In genomic region chr11:89982918-89983317, GRCm38 (mm10) we compare ENCODE assay signal across 20 mouse cellular contexts. TPM values are rescaled to one million over a fixed set of nuclear protein-coding genes. Genes with fewer than 3 reads are reported as not detected.
DNase-seq lines count a peak whose midpoint lies in the region; ATAC-seq and TF ChIP-seq lines count a peak whose summit lies in the region.
"Had no signal": no experiment of that assay in that cellular context is flagged by ENCODE, and none has a peak within 500 bp of the region (broad histone marks: within the 10 kb centered on the region; RNA-seq: fewer than 3 reads in every experiment).

No protein-coding gene starts in this region.

- H3K4me3 ChIP-seq in hindbrain, postnatal 0 days (ENCODE audit: low read length) = no peak overlapping the region
- H3K4me3 ChIP-seq in hindbrain, embryonic 11.5 days (ENCODE audit: low read depth, low read length) = no peak overlapping the region
- H3K4me3 ChIP-seq in liver, postnatal 0 days (ENCODE audit: low read depth, low read length) = no peak overlapping the region
- H3K4me3 ChIP-seq in midbrain, postnatal 0 days (ENCODE audit: low read depth, low read length) = no peak overlapping the region
- H3K4me3 ChIP-seq in midbrain, embryonic 16.5 days (ENCODE audit: low read depth, low read length) = no peak overlapping the region
- no peak overlapping the region for H3K4me3 ChIP-seq in stomach, postnatal 0 days (ENCODE audit: low read depth, low read length)
- H3K4me3 ChIP-seq: embryonic facial prominence, embryonic 13.5 days; forebrain, embryonic 12.5 days; gastrocnemius, adult 2 months; heart, embryonic 13.5 days; hindbrain, embryonic 13.5 days had no signal

- 0 out of 2 replicates have a peak, but pooled peaks cover under 1% of the 10 kb centered on the region for H3K4me1 ChIP-seq in hindbrain, postnatal 0 days (ENCODE audit: insufficient read depth, low read length)
- no peaks in the 10 kb centered on the region; the same call in 1 of the 2 replicates for H3K4me1 ChIP-seq in hindbrain, embryonic 11.5 days (replicated peaks; ENCODE audit: control insufficient read depth, insufficient read depth, low read length)
- peaks cover 3% of the 10 kb centered on the region; the same call in 1 of the 2 replicates for H3K4me1 ChIP-seq in liver, postnatal 0 days (ENCODE audit: insufficient read depth)
- H3K4me1 ChIP-seq in midbrain, postnatal 0 days (ENCODE audit: insufficient read depth, low read length) = peaks cover 8% of the 10 kb centered on the region; the same call in 1 of the 2 replicates
- H3K4me1 ChIP-seq in midbrain, embryonic 16.5 days (ENCODE audit: control insufficient read depth, insufficient read depth, low read length) = peaks cover 10% of the 10 kb centered on the region
- no peaks in the 10 kb centered on the region for H3K4me1 ChIP-seq in stomach, postnatal 0 days (replicated peaks; ENCODE audit: control insufficient read depth, insufficient read depth)

- TF ChIP-seq EP300 in liver, postnatal 0 days (IDR thresholded peaks at IDR 0.05; ENCODE audit: low read depth) = no peak
- no peak for TF ChIP-seq EP300 in stomach, postnatal 0 days (optimal IDR thresholded peaks at IDR 0.05)

- ATAC-seq in hindbrain, postnatal 0 days = no peak
- ATAC-seq in hindbrain, embryonic 11.5 days (ENCODE audit: low FRiP score) = no peak
- ATAC-seq in liver, postnatal 0 days = no peak
- no peak for ATAC-seq in midbrain, postnatal 0 days (ENCODE audit: low FRiP score)
- ATAC-seq in midbrain, embryonic 16.5 days = no peak
- no peak for ATAC-seq in stomach, postnatal 0 days (ENCODE audit: low FRiP score, low TSS enrichment)
- ATAC-seq: activated CD4-positive, CD25-positive, alpha-beta regulatory T cell, adult 4 months had no signal

- no peak overlapping the region for H3K4me2 ChIP-seq in hindbrain, postnatal 0 days (ENCODE audit: low read depth, low read length)
- no peak overlapping the region for H3K4me2 ChIP-seq in hindbrain, embryonic 11.5 days (replicated peaks; ENCODE audit: low read depth, low read length)
- no peak overlapping the region for H3K4me2 ChIP-seq in liver, postnatal 0 days (ENCODE audit: low read depth, low read length)
- no peak overlapping the region for H3K4me2 ChIP-seq in midbrain, postnatal 0 days (ENCODE audit: low read depth, low read length, poor library complexity, severe bottlenecking)
- no peak overlapping the region for H3K4me2 ChIP-seq in midbrain, embryonic 16.5 days (ENCODE audit: low read length)
- no peak overlapping the region for H3K4me2 ChIP-seq in stomach, postnatal 0 days (replicated peaks; ENCODE audit: low read depth)
- H3K4me2 ChIP-seq: embryonic facial prominence, embryonic 13.5 days; forebrain, embryonic 12.5 days; heart, embryonic 13.5 days; hindbrain, embryonic 13.5 days had no signal

- H3K36me3 ChIP-seq in hindbrain, postnatal 0 days (ENCODE audit: insufficient read depth, low read length) = no peaks in the 10 kb centered on the region
- H3K36me3 ChIP-seq in hindbrain, embryonic 11.5 days (ENCODE audit: control insufficient read depth, insufficient read depth, low read length) = no peaks in the 10 kb centered on the region
- H3K36me3 ChIP-seq in liver, postnatal 0 days (replicated peaks; ENCODE audit: insufficient read depth, low read length) = peaks cover 5% of the 10 kb centered on the region; the same call in 1 of the 2 replicates
- no peaks in the 10 kb centered on the region for H3K36me3 ChIP-seq in midbrain, postnatal 0 days (ENCODE audit: insufficient read depth, low read length)
- H3K36me3 ChIP-seq in midbrain, embryonic 16.5 days (ENCODE audit: control insufficient read depth, insufficient read depth, low read length) = no peaks in the 10 kb centered on the region
- H3K36me3 ChIP-seq in stomach, postnatal 0 days (ENCODE audit: control insufficient read depth, insufficient read depth, low read length) = no peaks in the 10 kb centered on the region
- H3K36me3 ChIP-seq: embryonic facial prominence, embryonic 13.5 days; forebrain, embryonic 12.5 days; hindbrain, embryonic 13.5 days had no signal

- H3K9ac ChIP-seq in hindbrain, postnatal 0 days (replicated peaks; ENCODE audit: low read length) = no peak overlapping the region
- no peak overlapping the region for H3K9ac ChIP-seq in hindbrain, embryonic 11.5 days (ENCODE audit: low read depth, low read length)
- H3K9ac ChIP-seq in liver, postnatal 0 days (replicated peaks) = no peak overlapping the region
- no peak overlapping the region for H3K9ac ChIP-seq in midbrain, postnatal 0 days (replicated peaks; ENCODE audit: low read length, poor library complexity, severe bottlenecking)
- H3K9ac ChIP-seq in midbrain, embryonic 16.5 days (ENCODE audit: low read depth, low read length) = no peak overlapping the region
- H3K9ac ChIP-seq in stomach, postnatal 0 days (ENCODE audit: low read length) = no peak overlapping the region
- H3K9ac ChIP-seq: embryonic facial prominence, embryonic 13.5 days; forebrain, embryonic 12.5 days; heart, embryonic 13.5 days; hindbrain, embryonic 13.5 days had no signal

- DNase-seq in hindbrain, postnatal 0 days (ENCODE audit: low spot score) = no peak
- DNase-seq in hindbrain, embryonic 11.5 days (ENCODE audit: low spot score) = no peak
- no peak for DNase-seq in liver, postnatal 0 days
- no peak for DNase-seq in liver
- no peak for DNase-seq in midbrain, postnatal 0 days (ENCODE audit: low spot score)
- DNase-seq in stomach, postnatal 0 days (ENCODE audit: low spot score) = no peak
- no peak for DNase-seq in urinary bladder, postnatal 4 days (ENCODE audit: low spot score in 2 of 2)
- DNase-seq: adrenal gland, postnatal 14 days; cerebellum, adult 11-12 months; cerebellum, adult 9-10 months; cerebellum, postnatal 36 days; gastrocnemius, adult 2 months; gastrocnemius, postnatal 25 days; heart, postnatal 4 days had no signal

- H3K9me3 ChIP-seq in hindbrain, postnatal 0 days (ENCODE audit: low read length) = no peaks in the 10 kb centered on the region
- no peaks in the 10 kb centered on the region for H3K9me3 ChIP-seq in hindbrain, embryonic 11.5 days (ENCODE audit: control insufficient read depth, low read length)
- no peaks in the 10 kb centered on the region for H3K9me3 ChIP-seq in liver, postnatal 0 days (ENCODE audit: low read length)
- H3K9me3 ChIP-seq in midbrain, postnatal 0 days (ENCODE audit: low read length) = no peaks in the 10 kb centered on the region
- H3K9me3 ChIP-seq in midbrain, embryonic 16.5 days (replicated peaks; ENCODE audit: control insufficient read depth, low read length, poor library complexity, severe bottlenecking) = no peaks in the 10 kb centered on the region
- H3K9me3 ChIP-seq in stomach, postnatal 0 days (ENCODE audit: control insufficient read depth, low read length) = no peaks in the 10 kb centered on the region
- H3K9me3 ChIP-seq: embryonic facial prominence, embryonic 13.5 days; forebrain, embryonic 12.5 days; heart, embryonic 13.5 days; hindbrain, embryonic 13.5 days had no signal

- H3K27ac ChIP-seq in hindbrain, postnatal 0 days = no peak overlapping the region
- H3K27ac ChIP-seq in hindbrain, embryonic 11.5 days (ENCODE audit: low read depth, low read length) = no peak overlapping the region
- no peak overlapping the region for H3K27ac ChIP-seq in liver, postnatal 0 days (ENCODE audit: low read depth)
- H3K27ac ChIP-seq in midbrain, postnatal 0 days (ENCODE audit: low read depth, low read length) = no peak overlapping the region
- no peak overlapping the region for H3K27ac ChIP-seq in midbrain, embryonic 16.5 days (ENCODE audit: low read length)
- no peak overlapping the region for H3K27ac ChIP-seq in stomach, postnatal 0 days (replicated peaks)
- H3K27ac ChIP-seq: embryonic facial prominence, embryonic 13.5 days; forebrain, embryonic 12.5 days; gastrocnemius, adult 2 months; heart, embryonic 13.5 days; hindbrain, embryonic 13.5 days had no signal

- peak; percentile 20; the same call in 1 of the 2 replicates for TF ChIP-seq CTCF in hindbrain, postnatal 0 days (IDR thresholded peaks at IDR 0.05; ENCODE audit: low read depth)
- TF ChIP-seq CTCF in liver, postnatal 0 days (IDR thresholded peaks at IDR 0.05; ENCODE audit: low read depth) = 0 out of 2 replicates have a peak, but pooled peaks have one; percentile 10
- peak; percentile 26 for TF ChIP-seq CTCF in midbrain, postnatal 0 days (IDR thresholded peaks at IDR 0.05)
- TF ChIP-seq CTCF in stomach, postnatal 0 days (IDR thresholded peaks at IDR 0.05; ENCODE audit: low read depth) = 0 out of 2 replicates have a peak, but pooled peaks have one; percentile 22

- H3K27me3 ChIP-seq in hindbrain, postnatal 0 days (ENCODE audit: insufficient read depth, low read length) = no peaks in the 10 kb centered on the region
- no peaks in the 10 kb centered on the region for H3K27me3 ChIP-seq in hindbrain, embryonic 11.5 days (ENCODE audit: control insufficient read depth, insufficient read depth, low read length)
- no peaks in the 10 kb centered on the region for H3K27me3 ChIP-seq in liver, postnatal 0 days (ENCODE audit: insufficient read depth, low read length)
- no peaks in the 10 kb centered on the region for H3K27me3 ChIP-seq in midbrain, postnatal 0 days (ENCODE audit: insufficient read depth, low read length)
- no peaks in the 10 kb centered on the region; the same call in 1 of the 2 replicates for H3K27me3 ChIP-seq in midbrain, embryonic 16.5 days (ENCODE audit: control insufficient read depth, insufficient read depth, low read depth, low read length)
- no peaks in the 10 kb centered on the region for H3K27me3 ChIP-seq in stomach, postnatal 0 days (ENCODE audit: control insufficient read depth, insufficient read depth, low read length)
- H3K27me3 ChIP-seq: embryonic facial prominence, embryonic 13.5 days; forebrain, embryonic 12.5 days; heart, embryonic 13.5 days; hindbrain, embryonic 13.5 days had no signal

- WGBS in hindbrain, postnatal 0 days = 74% methylated on average over 2 of the region's 2 CpGs
- 84% methylated on average over 2 of the region's 2 CpGs for WGBS in hindbrain, embryonic 11.5 days
- 59% methylated on average over 2 of the region's 2 CpGs for WGBS in liver, postnatal 0 days (ENCODE audit: insufficient replicate concordance)
- 68% methylated on average over 2 of the region's 2 CpGs for WGBS in midbrain, postnatal 0 days
- 80% methylated on average over 2 of the region's 2 CpGs for WGBS in midbrain, embryonic 16.5 days
- WGBS in stomach, postnatal 0 days = 72% methylated on average over 2 of the region's 2 CpGs

RNA-seq across cellular contexts. Expression of gene Pctp, which starts 19.8 kb away (rescaled TPM):
- total RNA-seq in hindbrain, postnatal 0 days (2014; rRNA removed) = 0.42 and 1.5 TPM in 2 replicates
- 1.3 and 1.5 TPM in 2 replicates for polyA plus RNA-seq in hindbrain, postnatal 0 days (2015; fragmentation: Nextera tagmentation; extraction: Ambion mirVana)
- 5.1 and 6.2 TPM in 2 replicates for polyA plus RNA-seq in hindbrain, embryonic 11.5 days (2014; fragmentation: Nextera tagmentation; extraction: Ambion mirVana)
- polyA plus RNA-seq in liver, postnatal 0 days (2015; fragmentation: Nextera tagmentation; extraction: Ambion mirVana) = 67.2 and 68.4 TPM in 2 replicates
- 0.60 and 0.66 TPM in 2 replicates for total RNA-seq in midbrain, postnatal 0 days (2014; rRNA removed)
- polyA plus RNA-seq in midbrain, postnatal 0 days (2015; fragmentation: Nextera tagmentation; extraction: Ambion mirVana) = 0.85 and 0.88 TPM in 2 replicates
- polyA plus RNA-seq in midbrain, embryonic 16.5 days (2015; fragmentation: Nextera tagmentation; extraction: Ambion mirVana) = 0.87 and 0.88 TPM in 2 replicates
- polyA plus RNA-seq in stomach, postnatal 0 days (2015; fragmentation: Nextera tagmentation; extraction: Ambion mirVana) = 7.6 and 8.0 TPM in 2 replicates

RNA-seq across cellular contexts. Expression of gene Tmem100, which starts 47.2 kb away (rescaled TPM):
- 8.6 and 11.6 TPM in 2 replicates for total RNA-seq in hindbrain, postnatal 0 days (2014; rRNA removed)
- polyA plus RNA-seq in hindbrain, postnatal 0 days (2015; fragmentation: Nextera tagmentation; extraction: Ambion mirVana) = 19.3 and 23.5 TPM in 2 replicates
- polyA plus RNA-seq in hindbrain, embryonic 11.5 days (2014; fragmentation: Nextera tagmentation; extraction: Ambion mirVana) = 6.0 and 6.6 TPM in 2 replicates
- polyA plus RNA-seq in liver, postnatal 0 days (2015; fragmentation: Nextera tagmentation; extraction: Ambion mirVana) = 0.99 and 1.2 TPM in 2 replicates
- 7.1 and 9.6 TPM in 2 replicates for total RNA-seq in midbrain, postnatal 0 days (2014; rRNA removed)
- 12.5 and 15.0 TPM in 2 replicates for polyA plus RNA-seq in midbrain, postnatal 0 days (2015; fragmentation: Nextera tagmentation; extraction: Ambion mirVana)
- 8.6 and 12.9 TPM in 2 replicates for polyA plus RNA-seq in midbrain, embryonic 16.5 days (2015; fragmentation: Nextera tagmentation; extraction: Ambion mirVana)
- 28.3 and 31.1 TPM in 2 replicates for polyA plus RNA-seq in stomach, postnatal 0 days (2015; fragmentation: Nextera tagmentation; extraction: Ambion mirVana)
- polyA plus RNA-seq: activated CD4-positive, CD25-positive, alpha-beta regulatory T cell, adult 4 months had no signal
